Mouse (Mus musculus): ENCODE data around the gene Nptn.

DNA sequence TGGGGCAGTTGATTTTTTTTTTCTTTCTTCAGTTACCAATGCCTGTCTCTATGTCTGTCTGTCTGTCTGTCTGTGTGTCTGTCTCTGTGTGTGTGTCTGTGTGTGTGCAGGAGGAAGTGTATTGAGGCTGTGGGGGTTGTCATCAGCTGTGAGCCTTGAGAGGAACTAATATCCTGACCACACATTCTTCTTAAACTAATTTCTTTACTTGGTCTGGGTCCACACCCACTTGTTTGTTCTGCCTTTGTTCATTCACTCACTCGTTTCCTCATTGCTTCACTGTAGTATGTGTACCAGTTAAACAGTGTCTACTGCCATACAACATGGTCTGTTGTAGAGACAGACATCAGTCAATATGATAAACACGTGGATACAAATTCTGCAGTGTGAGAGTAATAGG lies 45.2 kb downstream of the Nptn start:
- no peak for TF ChIP-seq CTCF (IDR thresholded peaks at IDR 0.05; ENCODE audit: control insufficient read depth, insufficient read depth, insufficient replicate concordance, low read depth, low read length)
- no peak for TF ChIP-seq POLR2A (IDR thresholded peaks at IDR 0.05; ENCODE audit: control insufficient read depth, low read depth, low read length)

Measured in testis, adult 2 months (tissue).